Mouse (Mus musculus) bone marrow macrophage, adult 2 months (primary cell): ENCODE data around the gene Caln1.

Experiments
- CTCF ChIP-seq: IDR thresholded peaks from 2 replicates; pipeline ENCODE4 v1.5.1; 2012; ENCODE audit warnings: low read depth, mild to moderate bottlenecking, low read length, moderate library complexity
- POLR2A ChIP-seq: IDR thresholded peaks from 2 replicates; pipeline ENCODE4 v1.6.1; 2012; ENCODE audit warnings: mild to moderate bottlenecking, low read depth, low read length, borderline replicate concordance

DNA sequence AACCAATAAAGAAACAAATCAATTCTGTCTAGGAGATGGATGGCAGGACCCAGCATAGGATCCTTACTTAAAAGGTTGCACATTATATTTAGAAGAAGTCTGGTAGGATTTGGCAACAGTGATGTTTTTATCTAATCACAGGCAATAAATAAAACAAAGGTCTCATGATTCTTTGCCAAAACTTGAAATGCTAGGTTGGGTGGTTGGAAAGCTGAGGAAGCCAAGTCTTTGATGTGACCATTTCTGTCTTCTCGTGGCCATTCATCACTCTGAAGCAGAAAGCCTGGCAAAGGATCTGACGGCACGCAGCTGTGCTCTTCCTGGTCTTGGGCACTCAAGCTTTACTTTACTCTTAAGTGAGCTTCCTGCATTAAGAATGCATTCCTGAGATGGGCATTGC, 193.9 kb downstream of the Caln1 start:
- TF ChIP-seq CTCF, result no peak
- TF ChIP-seq POLR2A, result no peak
